Mouse (Mus musculus) liver, embryonic 16.5 days (tissue): ENCODE data around the gene Ankrd52. TPM values are rescaled to one million over a fixed set of nuclear protein-coding genes. Genes with fewer than 3 reads are reported as not detected.

Source experiments
- ATAC-seq: fragments of 200-750 bp; cut with Nextera tagmentation; 2 replicates; pipeline ENCODE4 v1.8.0; 2017; ENCODE audit warnings: low read depth, mild to moderate bottlenecking, moderate number of reproducible peaks, moderate library complexity
- H3K27ac ChIP-seq: fragments of 300-500 bp; sonication (generic); 2 replicates; pipeline ENCODE4 v1.5.1; 2014; ENCODE audit warnings: mild to moderate bottlenecking, low read length
- H3K27me3 ChIP-seq: fragments of 300-500 bp; sonication (generic); 2 replicates; pipeline ENCODE4 v1.6.1; 2014; ENCODE audit warnings: low read depth, low read length, mixed read lengths; ENCODE audit not compliant: control insufficient read depth, insufficient read depth
- H3K36me3 ChIP-seq: fragments of 300-500 bp; sonication (generic); 2 replicates; pipeline ENCODE4 v1.6.1; 2014; ENCODE audit warnings: mild to moderate bottlenecking; ENCODE audit not compliant: control insufficient read depth, insufficient read depth
- H3K4me1 ChIP-seq: fragments of 300-500 bp; sonication (generic); 2 replicates; pipeline ENCODE4 v1.6.1; 2014; ENCODE audit warnings: low read depth, low read length, mixed read lengths; ENCODE audit not compliant: control insufficient read depth
- H3K4me2 ChIP-seq: fragments of 300-500 bp; sonication (generic); 2 replicates; pipeline ENCODE4 v1.6.1; 2014; ENCODE audit warnings: low read depth, low read length, mixed read lengths
- H3K4me3 ChIP-seq: fragments of 300-500 bp; sonication (generic); 2 replicates; pipeline ENCODE4 v1.5.1; 2014; ENCODE audit warnings: low read depth, mild to moderate bottlenecking, low read length
- H3K9ac ChIP-seq: fragments of 300-500 bp; sonication (generic); 2 replicates; pipeline ENCODE4 v1.6.1; 2014; ENCODE audit warnings: low read depth, low read length
- H3K9me3 ChIP-seq: fragments of 300-500 bp; sonication (generic); replicated peaks from 2 replicates; pipeline ENCODE4 v1.6.1; 2016; ENCODE audit warnings: low read length; ENCODE audit not compliant: control insufficient read depth
- WGBS: fragments of 180-500 bp; shearing (Covaris S2); extraction: QIAGEN DNeasy Blood & Tissue Kit; methylation state at CpG from one replicate; pipeline ENCODE4 v1.1.7; 2014; ENCODE audit not compliant: insufficient replicate concordance; 5-methylcytosine and 5-hydroxymethylcytosine counted together
- polyA plus RNA-seq: library from polyadenylated mRNA; unstranded; fragments of >200 nt; fragmentation: Nextera tagmentation; extraction: Ambion mirVana; gene quantifications from 2 replicates; pipeline ENCODE4 v1.2.1, GENCODE M21; 2015

Gene Ankrd52
- polyA plus RNA-seq, 1 experiment from 2014 or later = 4.0 TPM

DNA sequence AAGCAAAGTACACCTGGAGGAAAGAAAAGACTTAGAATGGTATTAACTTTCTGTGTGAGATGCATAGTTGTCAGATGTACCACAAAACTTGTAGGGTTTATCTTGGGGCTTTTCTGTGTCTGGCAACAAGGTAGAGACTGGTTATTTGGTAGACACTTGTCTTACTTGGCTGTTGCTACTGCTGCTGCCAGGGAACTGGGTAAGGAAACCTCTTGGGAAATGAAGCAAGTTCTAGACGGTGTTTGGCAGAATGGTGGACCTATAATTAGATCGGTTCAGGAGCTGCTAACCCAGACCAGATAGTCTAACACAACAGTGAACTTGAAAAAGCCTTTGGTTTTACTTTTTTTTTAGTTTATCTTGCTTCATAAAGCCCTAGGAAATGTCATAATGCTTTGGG is 38.0 kb upstream of the Ankrd52 start:
- ATAC-seq = no peak
- Histone ChIP-seq H3K9ac (peak overlapping the region; percentile 93), H3K4me1 (peaks cover 67% of the 10 kb centered on the region), H3K27me3 (no peaks in the 10 kb centered on the region), H3K4me2 (peak overlapping the region; percentile 79), H3K36me3 (no peaks in the 10 kb centered on the region), H3K9me3 (no peaks in the 10 kb centered on the region), H3K27ac (peak overlapping the region; percentile 98), H3K4me3 (peak overlapping the region; percentile 95)
- WGBS = 40% methylated on average over 2 of the region's 2 CpGs

DNA sequence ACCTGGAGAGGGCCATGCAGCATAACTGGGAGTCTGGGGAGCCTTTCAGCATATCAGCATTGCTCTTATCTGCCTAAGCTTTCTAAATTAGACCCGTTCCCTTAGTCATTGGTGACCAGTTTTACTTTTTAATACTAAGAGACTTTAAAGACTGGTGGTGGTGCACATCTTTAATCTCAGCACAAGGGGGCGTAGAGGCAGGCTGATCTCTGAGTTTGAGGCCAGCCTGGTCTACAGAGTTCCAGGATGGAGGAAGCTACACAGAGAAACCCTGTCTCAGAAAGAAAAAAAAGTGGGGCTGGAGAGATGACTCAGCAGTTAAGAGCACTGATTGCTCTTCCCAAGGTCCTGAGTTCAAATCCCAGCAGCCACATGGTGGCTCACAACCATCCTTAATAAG is 36.7 kb upstream of the Ankrd52 start:
- peak overlapping the region; percentile 46; the same call in 1 of the 2 replicates for H3K27ac ChIP-seq
- H3K9ac ChIP-seq = no peak overlapping the region; the same call in 1 of the 2 replicates

DNA sequence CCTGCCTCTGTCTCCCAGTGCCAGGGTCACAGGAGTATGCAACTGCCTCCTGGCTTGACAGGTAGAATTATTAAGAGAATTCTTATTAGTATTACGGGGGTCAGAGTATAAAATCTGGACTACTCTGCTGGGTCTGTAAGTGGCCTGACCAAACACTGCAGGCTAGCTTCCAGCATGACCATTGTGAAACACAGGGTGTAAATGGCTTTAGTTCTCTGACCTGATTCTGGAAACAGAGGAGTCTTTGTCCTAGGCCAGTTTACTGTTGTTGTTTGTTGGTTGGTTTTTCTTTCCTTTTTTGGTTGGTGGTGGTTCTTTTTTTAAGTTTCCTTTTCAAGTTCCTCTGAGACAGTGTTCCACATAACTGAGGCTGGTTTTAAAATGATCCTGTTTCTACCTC is 33.5 kb upstream of the Ankrd52 start:
- Histone ChIP-seq H3K4me1 (peaks cover 62% of the 10 kb centered on the region), H3K36me3 (no peaks in the 10 kb centered on the region), H3K9ac (no peak overlapping the region), H3K4me3 (no peak overlapping the region), H3K4me2 (no peak overlapping the region), H3K27ac (peak overlapping the region; percentile 20), H3K9me3 (no peaks in the 10 kb centered on the region), H3K27me3 (no peaks in the 10 kb centered on the region)
- ATAC-seq = no peak
- 85% methylated on average over 1 of the region's 1 CpGs for WGBS

More for the DNA sequence above, 36.7 kb upstream of the Ankrd52 start:
- H3K27me3 ChIP-seq = no peaks in the 10 kb centered on the region
- no peak overlapping the region for H3K4me3 ChIP-seq
- H3K36me3 ChIP-seq = no peaks in the 10 kb centered on the region
- ATAC-seq = no peak
- no peaks in the 10 kb centered on the region for H3K9me3 ChIP-seq
- H3K4me2 ChIP-seq = peak overlapping the region; percentile 79; the same call in 1 of the 2 replicates
- peaks cover 72% of the 10 kb centered on the region for H3K4me1 ChIP-seq
- 39% methylated on average over 2 of the region's 2 CpGs for whole genome bisulfite sequencing

DNA sequence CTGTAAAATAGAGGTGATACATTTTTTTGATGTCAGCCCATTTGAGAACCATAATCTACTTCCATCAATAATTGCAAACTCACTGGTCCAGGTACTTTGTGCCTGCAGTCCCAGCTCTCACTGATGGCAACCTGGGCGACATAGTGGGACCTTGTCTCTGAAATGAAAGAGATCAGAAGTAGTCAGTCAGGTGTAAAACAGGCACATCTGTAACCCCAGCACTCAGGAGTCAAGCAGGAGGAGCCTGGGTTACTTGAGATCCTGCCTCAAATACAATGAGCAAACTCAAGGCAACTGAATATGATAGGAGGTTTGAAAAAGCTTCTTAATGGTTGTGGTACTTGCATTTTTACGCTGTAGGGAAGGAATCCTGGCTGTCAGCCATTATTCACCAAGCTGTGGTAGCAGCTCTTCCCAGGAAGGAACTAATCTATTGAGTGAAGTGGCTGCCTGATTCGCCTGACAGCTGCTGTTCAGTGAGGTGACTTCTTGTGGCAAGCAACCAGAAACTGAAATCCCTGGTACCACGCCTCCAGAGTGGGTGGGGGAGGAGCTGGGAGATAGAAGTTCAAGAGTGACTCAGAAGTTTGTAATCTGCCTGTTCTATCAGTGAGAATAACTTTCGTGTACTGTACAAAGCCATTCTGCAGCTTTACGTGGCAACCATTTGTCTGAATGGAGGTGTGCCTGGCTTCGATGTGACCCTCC is 32.2 kb upstream of the Ankrd52 start:
- Histone ChIP-seq H3K4me3 (peak overlapping the region; percentile 48), H3K4me2 (peak overlapping the region; percentile 76), H3K4me1 (peaks cover 50% of the 10 kb centered on the region), H3K9ac (peak overlapping the region; percentile 55), H3K27ac (peak overlapping the region; percentile 94), H3K9me3 (no peaks in the 10 kb centered on the region), H3K27me3 (no peaks in the 10 kb centered on the region), H3K36me3 (no peaks in the 10 kb centered on the region)
- 8% methylated on average over 7 of the region's 7 CpGs for WGBS
- peak; percentile 92 for ATAC-seq

DNA sequence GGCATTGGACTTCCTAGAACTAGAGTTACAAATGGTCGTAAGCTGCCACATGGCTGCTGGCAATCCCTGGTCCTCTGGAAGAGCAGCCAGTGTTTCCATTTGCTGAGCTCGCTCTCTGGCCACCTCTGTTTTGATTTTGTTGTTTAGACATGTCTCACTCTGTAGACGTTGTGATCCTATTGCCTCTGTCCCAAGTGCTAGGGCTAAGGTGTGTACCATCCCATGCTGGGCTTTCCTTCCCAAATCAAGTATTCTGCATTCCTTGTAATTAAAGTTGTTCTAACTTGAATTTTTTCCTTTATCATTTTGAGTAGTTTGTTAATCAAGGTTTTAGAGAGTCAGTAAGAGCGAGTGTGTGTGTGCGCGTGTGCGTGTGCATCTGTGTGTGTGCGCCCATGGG is 29.4 kb upstream of the Ankrd52 start:
- H3K27ac ChIP-seq = no peak overlapping the region
- no peak overlapping the region for H3K4me3 ChIP-seq
- peaks cover 16% of the 10 kb centered on the region for H3K36me3 ChIP-seq
- no peaks in the 10 kb centered on the region for H3K27me3 ChIP-seq
- ATAC-seq = no peak
- no peak overlapping the region for H3K9ac ChIP-seq
- no peak overlapping the region for H3K4me2 ChIP-seq
- 85% methylated on average over 8 of the region's 8 CpGs for WGBS
- H3K4me1 ChIP-seq = peaks cover 32% of the 10 kb centered on the region
- H3K9me3 ChIP-seq = no peaks in the 10 kb centered on the region

DNA sequence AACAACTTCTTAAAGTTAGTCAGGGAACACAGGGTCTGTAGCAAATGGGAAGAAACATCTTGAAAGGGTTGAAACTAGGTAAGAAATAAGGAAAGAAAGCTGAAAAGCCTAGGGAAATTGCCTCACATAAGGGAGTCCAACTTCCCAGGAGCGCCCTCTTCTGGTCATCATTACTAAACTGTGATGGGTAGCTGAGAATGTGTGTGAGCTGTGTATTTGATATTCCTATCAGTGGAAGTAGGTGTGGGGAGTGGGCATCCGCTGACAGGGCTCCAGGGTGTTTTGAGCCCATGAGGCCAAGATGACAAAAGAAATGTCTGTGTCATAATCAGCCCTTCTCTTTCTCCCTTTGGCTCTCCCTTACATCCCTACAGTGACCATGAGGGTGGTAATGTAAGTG is 18.1 kb upstream of the Ankrd52 start:
- H3K36me3 ChIP-seq = peaks cover 69% of the 10 kb centered on the region
- no peaks in the 10 kb centered on the region for H3K9me3 ChIP-seq
- no peak overlapping the region for H3K27ac ChIP-seq
- 32% methylated on average over 2 of the region's 2 CpGs for WGBS
- ATAC-seq = no peak
- H3K4me1 ChIP-seq = no peaks in the 10 kb centered on the region
- H3K4me3 ChIP-seq = no peak overlapping the region
- H3K4me2 ChIP-seq = no peak overlapping the region
- 0 out of 2 replicates have a peak overlapping the region, but pooled peaks have one; percentile 9 for H3K9ac ChIP-seq
- no peaks in the 10 kb centered on the region for H3K27me3 ChIP-seq

DNA sequence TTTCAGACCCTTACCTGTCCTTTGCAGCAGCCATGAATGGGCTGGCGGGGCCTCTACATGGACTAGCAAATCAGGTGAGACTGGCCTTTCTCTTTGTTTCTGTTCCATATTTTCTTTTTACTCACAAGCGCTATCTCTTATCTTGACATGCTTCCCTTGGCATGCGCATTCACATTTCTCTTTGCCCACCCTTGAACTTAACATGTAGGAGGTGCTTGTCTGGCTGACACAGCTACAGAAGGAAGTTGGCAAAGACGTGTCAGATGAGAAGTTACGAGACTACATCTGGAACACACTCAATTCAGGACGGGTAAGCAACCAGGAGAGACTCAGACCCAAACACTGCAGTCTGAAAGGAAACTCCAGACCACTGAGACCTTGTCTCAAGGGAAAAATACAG is 17.7 kb upstream of the Ankrd52 start:
- 77% methylated on average over 6 of the region's 6 CpGs for WGBS
- no peaks in the 10 kb centered on the region for H3K4me1 ChIP-seq
- H3K36me3 ChIP-seq = peaks cover 65% of the 10 kb centered on the region

DNA sequence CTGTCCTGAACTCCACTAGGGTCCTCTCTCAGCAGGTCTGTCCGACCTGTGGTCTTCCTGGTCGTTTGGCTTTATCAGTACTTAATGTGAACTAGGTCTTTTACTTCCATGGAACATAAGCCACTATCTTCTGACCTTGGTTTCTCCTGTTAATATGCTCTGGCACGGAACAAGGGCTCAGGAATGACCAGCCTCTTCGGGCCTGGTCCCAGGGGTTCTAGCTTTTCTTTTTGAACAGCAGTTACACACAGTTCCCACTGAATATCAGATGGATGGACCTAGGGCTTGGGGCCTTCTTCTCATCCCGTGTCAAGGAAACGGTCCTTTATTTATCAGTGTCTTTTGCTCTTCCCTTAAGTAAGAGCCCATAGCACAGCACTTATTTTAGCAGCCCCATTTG is 15.1 kb upstream of the Ankrd52 start:
- ATAC-seq = no peak
- Histone ChIP-seq H3K36me3 (peaks cover 54% of the 10 kb centered on the region), H3K9ac (no peak overlapping the region), H3K27ac (no peak overlapping the region), H3K9me3 (no peaks in the 10 kb centered on the region), H3K4me1 (no peaks in the 10 kb centered on the region), H3K27me3 (no peaks in the 10 kb centered on the region), H3K4me2 (no peak overlapping the region), H3K4me3 (no peak overlapping the region)
- WGBS = 79% methylated on average over 6 of the region's 6 CpGs

More for the DNA sequence above, 17.7 kb upstream of the Ankrd52 start:
- H3K4me2 ChIP-seq = no peak overlapping the region
- no peak for ATAC-seq
- H3K9me3 ChIP-seq = no peaks in the 10 kb centered on the region
- H3K4me3 ChIP-seq = no peak overlapping the region
- no peaks in the 10 kb centered on the region for H3K27me3 ChIP-seq
- H3K27ac ChIP-seq = no peak overlapping the region
- no peak overlapping the region for H3K9ac ChIP-seq

DNA sequence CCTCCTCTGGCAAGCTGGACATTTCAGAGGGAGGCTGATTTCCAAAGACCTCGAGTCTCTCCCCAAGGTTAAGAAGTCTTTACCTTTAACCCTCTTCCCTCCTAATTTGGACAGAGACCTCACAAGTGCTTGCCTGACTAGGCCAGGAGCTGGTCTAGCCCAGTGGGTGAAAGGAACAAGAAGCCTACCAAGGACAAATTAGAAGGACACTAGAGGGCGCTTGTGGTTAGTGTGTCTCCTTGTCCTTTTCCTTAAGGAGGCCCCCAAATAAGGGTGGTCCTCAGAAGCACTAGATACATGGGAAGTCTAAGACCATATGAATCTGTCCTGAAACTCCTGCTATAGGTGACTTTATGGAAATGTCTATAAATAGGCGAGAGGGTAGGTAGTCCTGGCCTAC is 14.3 kb upstream of the Ankrd52 start:
- Histone ChIP-seq H3K27me3 (no peaks in the 10 kb centered on the region), H3K4me1 (peaks cover 1% of the 10 kb centered on the region), H3K36me3 (peaks cover 54% of the 10 kb centered on the region), H3K4me2 (no peak overlapping the region), H3K9ac (no peak overlapping the region), H3K27ac (no peak overlapping the region), H3K4me3 (no peak overlapping the region), H3K9me3 (no peaks in the 10 kb centered on the region)
- no peak for ATAC-seq
- 48% methylated on average over 3 of the region's 3 CpGs for WGBS
